36 mouse cellular contexts compared by ENCODE assay signal in genomic region chr11:46390621-46391020, GRCm38 (mm10). TPM values are rescaled to one million over a fixed set of nuclear protein-coding genes. Genes with fewer than 3 reads are reported as not detected.
"Had no signal": no experiment of that assay in that cellular context is flagged by ENCODE, and none has a peak within 500 bp of the region (broad histone marks: within the 10 kb centered on the region; RNA-seq: fewer than 3 reads in every experiment).

No protein-coding gene starts in this region.

- H3K27ac ChIP-seq: gastrocnemius, adult 2 months; heart, embryonic 13.5 days; heart, embryonic 15.5 days; hindbrain, embryonic 13.5 days; hindbrain, embryonic 15.5 days; hindbrain, postnatal 0 days; intestine, embryonic 15.5 days; layer of hippocampus, adult 2 months; left cerebral cortex, adult 2 months; limb, embryonic 10.5 days; limb, embryonic 12.5 days; liver, embryonic 13.5 days had no signal

- H3K36me3 ChIP-seq: heart, embryonic 13.5 days; heart, embryonic 15.5 days; hindbrain, embryonic 13.5 days; hindbrain, embryonic 15.5 days; intestine, embryonic 15.5 days; limb, embryonic 10.5 days; limb, embryonic 12.5 days; liver, embryonic 13.5 days had no signal

- DNase-seq: gastrocnemius, adult 2 months; gastrocnemius, postnatal 10 days; gastrocnemius, postnatal 25 days; heart, adult 18-20 months; heart, postnatal 14 days; heart, postnatal 36 days; kidney, adult 18-20 months; kidney, adult 8-10 months; kidney, postnatal 10 days; kidney, postnatal 25 days; kidney, postnatal 4 days; liver; liver, embryonic 13.5 days had no signal

- H3K4me3 ChIP-seq: gastrocnemius, adult 2 months; heart, embryonic 13.5 days; heart, embryonic 15.5 days; hindbrain, embryonic 13.5 days; hindbrain, embryonic 15.5 days; intestine, embryonic 15.5 days; layer of hippocampus, adult 2 months; left cerebral cortex, adult 2 months; limb, embryonic 10.5 days; limb, embryonic 12.5 days; liver, embryonic 13.5 days had no signal

- H3K27me3 ChIP-seq: heart, embryonic 13.5 days; heart, embryonic 15.5 days; hindbrain, embryonic 13.5 days; hindbrain, embryonic 15.5 days; intestine, embryonic 15.5 days; limb, embryonic 12.5 days; liver, embryonic 13.5 days had no signal

- H3K9ac ChIP-seq: heart, embryonic 13.5 days; heart, embryonic 15.5 days; hindbrain, embryonic 13.5 days; hindbrain, embryonic 15.5 days; intestine, embryonic 15.5 days; limb, embryonic 12.5 days; liver, embryonic 13.5 days had no signal

- H3K4me1 ChIP-seq: heart, embryonic 13.5 days; heart, embryonic 15.5 days; hindbrain, embryonic 13.5 days; hindbrain, embryonic 15.5 days; intestine, embryonic 15.5 days; limb, embryonic 10.5 days; limb, embryonic 12.5 days had no signal

RNA-seq across cellular contexts. Expression of gene Itk, which starts 1.3 kb away (rescaled TPM):
- total RNA-seq: gastrocnemius, adult 2 months; hindbrain, postnatal 0 days had no signal
- polyA plus RNA-seq: heart, embryonic 11.5 days; heart, embryonic 13.5 days; heart, postnatal 0 days; hindbrain, embryonic 11.5 days; hindbrain, embryonic 13.5 days; hindbrain, embryonic 15.5 days; limb, embryonic 10.5 days; limb, embryonic 12.5 days had no signal

RNA-seq across cellular contexts. Expression of gene Fam71b, which starts 5.7 kb away (rescaled TPM):
- total RNA-seq: gastrocnemius, adult 2 months; gastrocnemius, postnatal 10 days; gastrocnemius, postnatal 25 days; heart, adult 18-20 months; heart, postnatal 14 days; heart, postnatal 36 days; hematopoietic stem cell, adult 5-6 weeks; hindbrain, postnatal 0 days; layer of hippocampus, adult 2 months; layer of hippocampus, postnatal 10 days; layer of hippocampus, postnatal 25 days; left cerebral cortex, adult 2 months; left cerebral cortex, postnatal 14 days; left cerebral cortex, postnatal 36 days had no signal
- polyA plus RNA-seq: frontal cortex, adult 2 months; heart, embryonic 13.5 days; heart, embryonic 15.5 days; heart, postnatal 0 days; hindbrain, embryonic 11.5 days; hindbrain, embryonic 13.5 days; hindbrain, embryonic 15.5 days; hindbrain, postnatal 0 days; intestine, embryonic 15.5 days; intestine, postnatal 0 days; kidney, embryonic 14.5 days; kidney, embryonic 16.5 days; limb, embryonic 10.5 days; limb, embryonic 12.5 days; limb, embryonic 14.5 days; liver, embryonic 13.5 days had no signal
